Mouse (Mus musculus): ENCODE results near the gene Zfp618.

The Zfp618 gene

GRCm38 (mm10) chr4:63165636-63166035 lies 200.3 kb downstream of the Zfp618 start:
- DNase-seq: no peak

GRCm38 (mm10) chr4:63166323-63166722 lies 200.9 kb downstream of the Zfp618 start:
- DNase-seq: no peak

- no peak for DNase-seq
These were observed 204.7 kb downstream of the Zfp618 start for GRCm38 (mm10) chr4:63170061-63170460.

- no peak for DNase-seq
These were observed 205.7 kb downstream of the Zfp618 start for GRCm38 (mm10) chr4:63171122-63171521.

GRCm38 (mm10) chr4:63171969-63172685 lies 206.8 kb downstream of the Zfp618 start, which contains the start of gene Kif12:
Gene Kif12, minus strand, starts transcription at chr4:63172131.
- no peak for DNase-seq

- peak; percentile 72 to 76 for DNase-seq
These were observed 216.2 kb downstream of the Zfp618 start for GRCm38 (mm10) chr4:63181556-63181955.

- DNase-seq: peak; percentile 63 to 88
These were observed 221.0 kb downstream of the Zfp618 start for GRCm38 (mm10) chr4:63186281-63186870.

Measured in lung, postnatal 4 days (tissue).